Mouse (Mus musculus) hindbrain, embryonic 15.5 days (tissue): Measurements from ENCODE around the gene Prpf4. TPM values are rescaled to one million over a fixed set of nuclear protein-coding genes. Genes with fewer than 3 reads are reported as not detected.

ENCODE experiments used
- ATAC-seq: fragments of 200-750 bp; cut with Nextera tagmentation; 2 replicates; pipeline ENCODE4 v1.8.0; 2017; ENCODE audit warnings: low read depth, moderate number of reproducible peaks, moderate TSS enrichment; ENCODE audit not compliant: low FRiP score
- H3K27ac ChIP-seq: fragments of 300-500 bp; sonication (generic); replicated peaks from 2 replicates; pipeline ENCODE4 v1.5.1; 2015; ENCODE audit warnings: mild to moderate bottlenecking, inconsistent platforms
- H3K27me3 ChIP-seq: fragments of 300-500 bp; sonication (generic); 2 replicates; pipeline ENCODE4 v1.6.1; 2015; ENCODE audit warnings: control low read depth, inconsistent platforms
- H3K36me3 ChIP-seq: fragments of 300-500 bp; sonication (generic); 2 replicates; pipeline ENCODE4 v1.6.1; 2015; ENCODE audit warnings: control low read depth, inconsistent platforms
- H3K4me1 ChIP-seq: fragments of 300-500 bp; sonication (generic); replicated peaks from 2 replicates; pipeline ENCODE4 v1.6.1; 2015; ENCODE audit warnings: control low read depth, inconsistent platforms
- H3K4me2 ChIP-seq: fragments of 300-500 bp; sonication (generic); 2 replicates; pipeline ENCODE4 v1.6.1; 2015; ENCODE audit warnings: moderate library complexity, mild to moderate bottlenecking, inconsistent platforms
- H3K4me3 ChIP-seq: fragments of 300-500 bp; sonication (generic); 2 replicates; pipeline ENCODE4 v1.5.1; 2015; ENCODE audit warnings: mild to moderate bottlenecking, inconsistent platforms
- H3K9ac ChIP-seq: fragments of 300-500 bp; sonication (generic); 2 replicates; pipeline ENCODE4 v1.6.1; 2015; ENCODE audit warnings: inconsistent platforms
- H3K9me3 ChIP-seq: fragments of 300-500 bp; sonication (generic); 2 replicates; pipeline ENCODE4 v1.6.1; 2016; ENCODE audit warnings: control low read depth, inconsistent platforms
- WGBS: fragments of 180-500 bp; shearing (Covaris S2); methylation state at CpG from one replicate; pipeline ENCODE4 v1.1.7; 2015; 5-methylcytosine and 5-hydroxymethylcytosine counted together
- polyA plus RNA-seq: library from polyadenylated mRNA; unstranded; fragments of >200 nt; fragmentation: Nextera tagmentation; extraction: Ambion mirVana; gene quantifications from 2 replicates; pipeline ENCODE4 v1.2.1, GENCODE M21; 2015

The Prpf4 gene
- polyA plus RNA-seq, 1 experiment from 2014 or later = 14.6 TPM

DNA sequence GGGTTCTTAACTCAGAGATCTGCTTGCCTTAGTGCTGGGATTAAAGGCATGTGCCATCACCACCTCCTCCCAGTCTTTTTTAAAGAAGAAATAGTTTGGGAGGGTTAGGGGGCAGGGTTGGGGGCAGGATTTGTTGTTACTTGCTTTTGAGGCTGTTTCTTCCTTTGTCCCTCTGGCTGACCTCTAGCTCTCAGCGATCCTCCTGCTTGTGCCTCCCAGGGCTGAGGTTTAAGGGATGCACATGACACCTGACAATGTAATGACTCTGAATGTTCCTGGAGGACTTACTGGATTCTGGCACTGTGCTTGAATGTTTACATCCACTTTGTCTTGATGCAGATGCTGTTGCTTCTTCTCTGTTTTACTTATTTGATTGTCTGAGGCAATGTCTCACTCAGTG lies 36.2 kb upstream of the Prpf4 start:
- Histone ChIP-seq H3K9me3 (no peaks in the 10 kb centered on the region), H3K27me3 (no peaks in the 10 kb centered on the region), H3K36me3 (no peaks in the 10 kb centered on the region), H3K4me1 (no peaks in the 10 kb centered on the region), H3K27ac (no peak overlapping the region), H3K4me3 (no peak overlapping the region), H3K4me2 (no peak overlapping the region), H3K9ac (no peak overlapping the region)
- 21% methylated on average over 1 of the region's 1 CpGs for WGBS
- ATAC-seq = no peak

DNA sequence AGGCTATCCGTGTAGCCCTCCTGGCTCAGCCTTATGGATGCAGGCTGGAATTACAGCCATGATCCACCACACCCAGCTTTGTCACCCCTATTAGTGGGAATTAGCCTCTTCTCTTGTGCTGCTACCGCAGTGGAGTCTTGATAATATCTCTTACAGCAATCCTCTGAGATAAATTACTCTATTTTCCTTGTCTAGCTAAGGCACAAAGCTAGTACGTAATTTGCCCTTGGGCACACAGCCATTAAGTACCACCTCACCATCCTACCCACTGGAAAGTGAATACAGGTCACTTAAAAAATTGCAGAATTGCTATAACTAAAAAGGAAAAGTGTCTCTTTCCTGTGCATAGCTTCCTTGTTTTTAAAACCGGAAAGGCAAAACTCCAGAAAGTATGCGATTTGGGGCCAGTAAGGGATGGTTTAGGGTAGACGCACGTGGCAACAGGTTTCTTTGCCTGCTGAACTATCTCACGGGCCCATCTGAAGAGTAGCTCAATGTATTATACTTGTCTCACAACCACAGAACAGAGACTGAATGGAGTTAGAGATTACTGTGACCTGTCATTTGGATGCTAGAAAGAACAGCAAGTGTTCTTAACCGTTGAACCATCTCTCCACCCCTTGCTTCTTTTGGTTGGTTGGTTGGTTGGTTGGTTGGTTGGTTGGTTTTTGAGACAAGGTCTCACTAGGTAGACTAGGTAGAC lies 35.6 kb upstream of the Prpf4 start:
- Histone ChIP-seq H3K27ac (no peak overlapping the region), H3K9ac (no peak overlapping the region)

GRCm38 (mm10) chr4:62373668-62374067 lies 34.9 kb upstream of the Prpf4 start:
- no peak for ATAC-seq
- H3K4me3 ChIP-seq = no peak overlapping the region
- H3K4me2 ChIP-seq = no peak overlapping the region
- H3K36me3 ChIP-seq = no peaks in the 10 kb centered on the region
- H3K4me1 ChIP-seq = no peaks in the 10 kb centered on the region
- no peak overlapping the region for H3K9ac ChIP-seq
- no peaks in the 10 kb centered on the region for H3K9me3 ChIP-seq
- no peak overlapping the region for H3K27ac ChIP-seq
- H3K27me3 ChIP-seq = no peaks in the 10 kb centered on the region
- WGBS = 90% methylated on average over 7 of the region's 7 CpGs

More for the DNA sequence above, 35.6 kb upstream of the Prpf4 start:
- no peaks in the 10 kb centered on the region for H3K9me3 ChIP-seq
- no peaks in the 10 kb centered on the region for H3K27me3 ChIP-seq
- no peak for ATAC-seq
- H3K4me2 ChIP-seq = no peak overlapping the region
- WGBS = 90% methylated on average over 9 of the region's 9 CpGs
- H3K4me1 ChIP-seq = no peaks in the 10 kb centered on the region
- no peaks in the 10 kb centered on the region for H3K36me3 ChIP-seq
- H3K4me3 ChIP-seq = no peak overlapping the region

DNA sequence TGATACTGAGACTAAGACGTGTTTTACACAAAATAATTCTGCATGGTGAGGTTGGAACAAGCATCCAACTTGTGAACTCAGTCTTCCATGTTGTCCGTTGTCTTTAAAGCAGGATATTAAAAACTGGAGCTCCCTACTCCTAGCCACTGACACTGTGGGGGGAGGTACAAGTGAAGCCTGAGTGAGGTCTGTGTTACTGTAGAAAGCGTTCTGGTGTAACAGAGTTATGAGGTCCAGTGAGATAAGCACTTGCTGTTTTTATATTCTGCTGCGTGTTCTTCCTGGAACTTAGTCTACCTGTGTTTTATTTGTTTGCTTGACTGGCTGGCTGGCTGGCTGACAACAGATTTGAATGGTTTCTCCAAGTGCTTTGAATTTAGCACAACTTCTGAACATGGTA lies 34.3 kb upstream of the Prpf4 start:
- H3K27me3 ChIP-seq = no peaks in the 10 kb centered on the region
- ATAC-seq = no peak
- WGBS = 91% methylated on average over 4 of the region's 4 CpGs
- no peaks in the 10 kb centered on the region for H3K36me3 ChIP-seq
- no peak overlapping the region for H3K4me3 ChIP-seq
- no peaks in the 10 kb centered on the region for H3K4me1 ChIP-seq
- no peak overlapping the region for H3K27ac ChIP-seq
- H3K9ac ChIP-seq = no peak overlapping the region
- no peak overlapping the region for H3K4me2 ChIP-seq
- no peaks in the 10 kb centered on the region for H3K9me3 ChIP-seq

GRCm38 (mm10) chr4:62376123-62376522 lies 32.5 kb upstream of the Prpf4 start:
- ATAC-seq = no peak
- H3K27me3 ChIP-seq = no peaks in the 10 kb centered on the region
- H3K9me3 ChIP-seq = no peaks in the 10 kb centered on the region
- WGBS = 92% methylated on average over 2 of the region's 2 CpGs
- no peak overlapping the region for H3K9ac ChIP-seq
- H3K27ac ChIP-seq = no peak overlapping the region
- no peaks in the 10 kb centered on the region for H3K36me3 ChIP-seq
- no peak overlapping the region for H3K4me2 ChIP-seq
- H3K4me1 ChIP-seq = no peaks in the 10 kb centered on the region
- H3K4me3 ChIP-seq = no peak overlapping the region

- H3K4me1 ChIP-seq = no peaks in the 10 kb centered on the region
- H3K36me3 ChIP-seq = no peaks in the 10 kb centered on the region
- H3K4me3 ChIP-seq = no peak overlapping the region
- WGBS = 93% methylated on average over 9 of the region's 9 CpGs
- H3K9ac ChIP-seq = no peak overlapping the region
- no peaks in the 10 kb centered on the region for H3K9me3 ChIP-seq
- no peaks in the 10 kb centered on the region for H3K27me3 ChIP-seq
- H3K27ac ChIP-seq = no peak overlapping the region
- no peak for ATAC-seq
- no peak overlapping the region for H3K4me2 ChIP-seq
These were observed 28.7 kb upstream of the Prpf4 start for GRCm38 (mm10) chr4:62379724-62380381.

- H3K4me3 ChIP-seq = no peak overlapping the region
- 97% methylated on average over 6 of the region's 6 CpGs for WGBS
- ATAC-seq = no peak
These were observed 25.4 kb upstream of the Prpf4 start for GRCm38 (mm10) chr4:62383207-62383606.

DNA sequence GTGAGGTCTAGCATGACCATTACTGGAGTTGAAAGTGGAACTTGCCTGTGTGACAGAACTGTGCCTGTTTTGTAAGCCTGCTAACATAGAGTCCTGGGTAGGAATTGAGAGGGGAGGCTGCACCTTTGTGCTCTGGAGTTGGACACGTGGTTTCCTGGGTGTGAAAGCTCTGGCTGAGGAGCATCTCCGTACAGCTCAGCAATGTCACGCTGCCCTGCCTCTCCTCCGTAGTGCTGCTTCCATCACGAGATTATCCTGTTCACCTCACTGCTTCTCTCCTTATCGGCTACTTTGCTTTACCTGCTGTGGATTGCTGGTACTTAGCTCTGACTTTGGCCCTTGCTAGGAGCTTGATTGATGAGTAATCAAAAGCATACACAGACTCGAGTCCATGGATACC lies 24.8 kb upstream of the Prpf4 start:
- Histone ChIP-seq H3K9ac (no peak overlapping the region), H3K4me3 (no peak overlapping the region), H3K9me3 (no peaks in the 10 kb centered on the region), H3K4me1 (no peaks in the 10 kb centered on the region), H3K27me3 (no peaks in the 10 kb centered on the region), H3K36me3 (peaks cover 10% of the 10 kb centered on the region; the same call in 1 of the 2 replicates), H3K4me2 (no peak overlapping the region), H3K27ac (no peak overlapping the region)
- 92% methylated on average over 7 of the region's 7 CpGs for WGBS
- ATAC-seq = no peak

More at GRCm38 (mm10) chr4:62383207-62383606, 25.4 kb upstream of the Prpf4 start:
- Histone ChIP-seq H3K27me3 (no peaks in the 10 kb centered on the region), H3K27ac (no peak overlapping the region), H3K9me3 (no peaks in the 10 kb centered on the region), H3K4me2 (no peak overlapping the region), H3K9ac (no peak overlapping the region), H3K4me1 (no peaks in the 10 kb centered on the region), H3K36me3 (0 out of 2 replicates have a peak, but pooled peaks cover 5% of the 10 kb centered on the region)

DNA sequence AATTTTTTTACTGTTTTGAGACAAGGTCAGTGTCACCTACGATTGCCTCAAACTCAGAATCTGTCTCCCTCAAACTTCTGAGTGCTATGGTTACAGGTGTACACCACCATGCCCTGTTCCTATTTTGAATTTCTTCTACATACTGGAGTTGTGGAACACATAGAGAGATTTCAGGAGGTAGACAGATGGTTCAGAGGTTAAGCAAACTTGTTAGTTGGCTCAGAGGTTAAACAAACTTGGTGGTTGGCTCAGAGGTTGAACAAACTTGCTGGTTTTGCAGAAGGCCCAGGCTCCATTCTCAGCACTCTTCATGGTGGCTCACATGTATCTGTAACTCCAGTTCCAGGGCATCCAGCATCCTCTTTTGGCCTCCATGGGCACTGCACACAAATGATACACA lies 24.4 kb upstream of the Prpf4 start:
- Histone ChIP-seq H3K4me2 (no peak overlapping the region), H3K9me3 (no peaks in the 10 kb centered on the region), H3K4me1 (no peaks in the 10 kb centered on the region), H3K4me3 (no peak overlapping the region), H3K27me3 (no peaks in the 10 kb centered on the region), H3K9ac (no peak overlapping the region), H3K36me3 (peaks cover 14% of the 10 kb centered on the region; the same call in 1 of the 2 replicates), H3K27ac (no peak overlapping the region)
- no peak for ATAC-seq
- 92% methylated on average over 1 of the region's 1 CpGs for WGBS

- WGBS = 90% methylated on average over 7 of the region's 7 CpGs
- Histone ChIP-seq H3K4me2 (no peak overlapping the region), H3K36me3 (peaks cover 20% of the 10 kb centered on the region; the same call in 1 of the 2 replicates), H3K4me1 (no peaks in the 10 kb centered on the region), H3K4me3 (no peak overlapping the region), H3K27me3 (no peaks in the 10 kb centered on the region), H3K9me3 (no peaks in the 10 kb centered on the region), H3K9ac (no peak overlapping the region), H3K27ac (no peak overlapping the region)
- ATAC-seq = no peak
These were observed 23.2 kb upstream of the Prpf4 start for GRCm38 (mm10) chr4:62385439-62385838.

DNA sequence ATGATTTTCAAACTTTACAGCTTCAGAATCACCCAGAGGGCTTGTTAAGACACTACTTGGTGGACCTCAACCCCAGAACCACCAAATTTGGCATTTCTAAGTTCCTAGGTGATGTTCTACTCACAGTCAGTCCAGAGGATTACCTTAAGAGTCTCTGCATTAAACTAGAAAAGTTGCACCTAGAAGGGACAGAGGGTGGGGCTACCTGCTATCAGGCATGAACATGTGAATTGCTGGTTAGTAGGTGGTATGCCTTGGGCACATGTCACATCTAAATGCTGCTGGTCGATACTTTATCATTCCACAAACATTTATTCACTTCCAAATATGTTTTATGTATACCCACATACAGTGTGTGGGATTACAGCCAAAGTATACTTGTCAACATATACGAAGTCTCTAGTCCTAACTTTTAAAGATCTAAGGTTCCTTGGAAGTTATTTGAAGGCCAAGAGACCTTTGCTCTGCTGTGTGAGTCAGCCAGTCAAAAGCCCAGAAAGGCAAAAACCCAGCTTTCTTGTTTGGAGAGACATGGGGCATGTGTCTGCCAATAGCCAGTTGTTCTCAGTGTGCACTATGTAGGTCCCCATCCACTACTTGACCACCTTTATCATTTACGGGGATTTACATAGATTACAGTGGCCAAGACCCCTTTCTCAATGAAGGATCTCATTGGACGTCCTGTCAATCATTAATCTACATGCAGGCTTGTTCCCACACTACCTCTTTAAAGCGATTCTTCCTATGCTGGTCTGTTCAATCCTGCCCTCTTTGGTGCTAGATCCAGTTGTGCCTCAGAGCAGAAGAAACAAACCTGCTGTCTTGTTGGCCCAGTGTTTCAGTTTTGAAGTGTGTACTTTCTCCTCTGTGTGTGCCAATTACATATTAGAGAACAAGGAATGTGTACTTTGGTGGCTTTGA lies 18.7 kb upstream of the Prpf4 start:
- Histone ChIP-seq H3K27me3 (no peaks in the 10 kb centered on the region), H3K27ac (no peak overlapping the region), H3K4me3 (no peak overlapping the region), H3K4me2 (no peak overlapping the region), H3K9me3 (no peaks in the 10 kb centered on the region), H3K4me1 (no peaks in the 10 kb centered on the region), H3K9ac (no peak overlapping the region), H3K36me3 (peaks cover 45% of the 10 kb centered on the region)
- WGBS = 89% methylated on average over 5 of the region's 5 CpGs
- no peak for ATAC-seq

- no peak overlapping the region for H3K27ac ChIP-seq
- ATAC-seq = no peak
- H3K36me3 ChIP-seq = peaks cover 52% of the 10 kb centered on the region
- no peaks in the 10 kb centered on the region for H3K9me3 ChIP-seq
- no peak overlapping the region for H3K4me2 ChIP-seq
- H3K9ac ChIP-seq = no peak overlapping the region
- no peaks in the 10 kb centered on the region for H3K4me1 ChIP-seq
- H3K4me3 ChIP-seq = no peak overlapping the region
- H3K27me3 ChIP-seq = no peaks in the 10 kb centered on the region
- WGBS = 89% methylated on average over 7 of the region's 7 CpGs
These were observed 16.7 kb upstream of the Prpf4 start for GRCm38 (mm10) chr4:62391892-62392291.
